Mouse (Mus musculus) bone marrow macrophage, adult 2 months (primary cell): ENCODE results near the gene Lzts2.

ENCODE experiments used
- CTCF ChIP-seq: IDR thresholded peaks from 2 replicates; pipeline ENCODE4 v1.5.1; 2012; ENCODE audit warnings: low read depth, mild to moderate bottlenecking, low read length, moderate library complexity
- POLR2A ChIP-seq: IDR thresholded peaks from 2 replicates; pipeline ENCODE4 v1.6.1; 2012; ENCODE audit warnings: mild to moderate bottlenecking, low read depth, low read length, borderline replicate concordance

DNA sequence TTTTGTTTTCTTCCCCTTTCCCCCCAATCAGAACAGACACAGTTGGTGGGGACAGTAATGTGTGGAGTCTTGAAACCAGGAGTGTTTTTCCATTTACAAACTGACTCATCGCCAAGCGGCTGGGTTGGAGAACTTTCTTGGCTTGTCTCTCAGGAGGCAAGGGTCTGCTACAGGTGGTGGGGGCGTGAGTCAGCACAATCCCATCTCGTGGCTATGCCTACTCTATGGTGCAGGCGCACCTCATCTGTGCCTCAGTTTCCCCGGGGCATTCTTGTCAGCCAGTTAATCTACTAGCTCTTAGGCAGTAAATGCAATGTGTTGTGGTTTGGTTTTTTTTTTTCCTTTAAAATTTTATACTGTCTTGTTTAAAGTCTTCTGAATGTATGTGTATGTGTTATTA is 30.8 kb upstream of the Lzts2 start:
- TF ChIP-seq CTCF (no peak), POLR2A (no peak)
